Mouse (Mus musculus): ENCODE results near the gene Kcnd3.

- TF ChIP-seq EP300 (IDR thresholded peaks at IDR 0.05; ENCODE audit: low read depth) (no peak), CTCF (IDR thresholded peaks at IDR 0.05; ENCODE audit: low read depth) (no peak)
Observed at GRCm38 (mm10) chr3:105451627-105452555, at the start of gene Kcnd3.
